Comparison of ENCODE assay signal across 1 mouse cellular context in genomic region chr11:120582268-120582981, GRCm38 (mm10).
TF ChIP-seq lines count a peak whose summit lies in the region.

No protein-coding gene starts in this region.

TF ChIP-seq in MEL, 35 proteins besides CTCF, POLR2A, EP300 and RAD21 (continued from another document):
- TF ChIP-seq HCFC1 (IDR thresholded peaks at IDR 0.05; ENCODE audit: low read depth, low read length) (no peak), USF2 (IDR thresholded peaks at IDR 0.05; ENCODE audit: borderline replicate concordance in 1 of 2, insufficient read depth in 1 of 2, low read depth in 1 of 2, low read length in 2 of 2) (no peak), SMC3 (IDR thresholded peaks at IDR 0.05; ENCODE audit: low read depth, low read length) (peak; percentile 63), SIN3A (IDR thresholded peaks at IDR 0.05; ENCODE audit: low read length) (no peak), MAZ (IDR thresholded peaks at IDR 0.05; ENCODE audit: low read depth, low read length) (no peak), GATA1 (IDR thresholded peaks at IDR 0.05; ENCODE audit: low read depth, low read length) (no peak), UBTF (IDR thresholded peaks at IDR 0.05; ENCODE audit: borderline replicate concordance, insufficient read depth, low read depth, low read length) (no peak)
